Mouse (Mus musculus) forebrain, embryonic 14.5 days (tissue): ENCODE results near the gene Casq2. TPM values are rescaled to one million over a fixed set of nuclear protein-coding genes. Genes with fewer than 3 reads are reported as not detected.

Experiments
- ATAC-seq: fragments of 200-750 bp; cut with Nextera tagmentation; 2 replicates; pipeline ENCODE4 v1.8.0; 2017; ENCODE audit warnings: mild to moderate bottlenecking, moderate library complexity
- DNase-seq: peaks from one replicate; pipeline ENCODE4 v3.0.0-alpha.2; 2015; ENCODE audit warnings: low spot score
- H3K27ac ChIP-seq: fragments of 300-500 bp; sonication (generic); 2 replicates; pipeline ENCODE4 v1.5.1; 2014; ENCODE audit warnings: low read depth, mild to moderate bottlenecking, control low read depth, low read length, moderate library complexity
- H3K27me3 ChIP-seq: fragments of 300-500 bp; sonication (generic); replicated peaks from 2 replicates; pipeline ENCODE4 v1.6.1; 2014; ENCODE audit warnings: low read length, control low read depth, mixed read lengths; ENCODE audit not compliant: control insufficient read depth, insufficient read depth
- H3K36me3 ChIP-seq: fragments of 300-500 bp; sonication (generic); 2 replicates; pipeline ENCODE4 v1.6.1; 2014; ENCODE audit warnings: low read length, control low read depth; ENCODE audit not compliant: control insufficient read depth, insufficient read depth
- H3K4me1 ChIP-seq: fragments of 300-500 bp; sonication (generic); 2 replicates; pipeline ENCODE4 v1.6.1; 2014; ENCODE audit warnings: antibody characterized with exemption, low read length, control low read depth; ENCODE audit not compliant: control insufficient read depth, insufficient read depth
- H3K4me2 ChIP-seq: fragments of 300-500 bp; sonication (generic); 2 replicates; pipeline ENCODE4 v1.6.1; 2014; ENCODE audit warnings: mild to moderate bottlenecking, control low read depth, low read length
- H3K4me3 ChIP-seq: fragments of 300-500 bp; sonication (generic); 2 replicates; pipeline ENCODE4 v1.5.1; 2014; ENCODE audit warnings: low read depth, low read length, control low read depth
- H3K9ac ChIP-seq: fragments of 300-500 bp; sonication (generic); 2 replicates; pipeline ENCODE4 v1.6.1; 2014; ENCODE audit warnings: mild to moderate bottlenecking, low read length, control low read depth, moderate library complexity
- H3K9me3 ChIP-seq: fragments of 300-500 bp; sonication (generic); replicated peaks from 2 replicates; pipeline ENCODE4 v1.6.1; 2016; ENCODE audit warnings: low read length, control low read depth, mixed read lengths; ENCODE audit not compliant: control insufficient read depth
- WGBS: fragments of 180-500 bp; shearing (Covaris S2); extraction: QIAGEN DNeasy Blood & Tissue Kit; methylation state at CpG from one replicate; pipeline ENCODE4 v1.1.7; 2014; 5-methylcytosine and 5-hydroxymethylcytosine counted together
- polyA plus RNA-seq: library from polyadenylated mRNA; unstranded; fragments of >200 nt; fragmentation: Nextera tagmentation; extraction: Ambion mirVana; gene quantifications from 2 replicates; pipeline ENCODE4 v1.2.1, GENCODE M21; 2014

The Casq2 gene
- polyA plus RNA-seq, 1 experiment from 2014 or later, result 0.48 TPM

- H3K9me3 ChIP-seq, result no peaks in the 10 kb centered on the region
- WGBS, result 6% methylated on average over 4 of the region's 4 CpGs
- ATAC-seq, result peak; percentile 50; the same call in 1 of the 2 replicates
These were observed 30.3 kb upstream of the Casq2 start for GRCm38 (mm10) chr3:102055878-102056277.

GRCm38 (mm10) chr3:102060065-102060464 is 26.1 kb upstream of the Casq2 start:
- no peaks in the 10 kb centered on the region for H3K9me3 ChIP-seq

More at GRCm38 (mm10) chr3:102055878-102056277, 30.3 kb upstream of the Casq2 start:
- Histone ChIP-seq H3K4me1 (peaks cover 3% of the 10 kb centered on the region; the same call in 1 of the 2 replicates), H3K27ac (0 out of 2 replicates have a peak overlapping the region, but pooled peaks have one; percentile 21), H3K9ac (no peak overlapping the region), H3K4me3 (no peak overlapping the region), H3K4me2 (no peak overlapping the region), H3K36me3 (no peaks in the 10 kb centered on the region), H3K27me3 (no peaks in the 10 kb centered on the region)
- DNase-seq, result peak; percentile 57

GRCm38 (mm10) chr3:102061923-102062670 is 24.1 kb upstream of the Casq2 start:
- Histone ChIP-seq H3K4me2 (no peak overlapping the region), H3K27ac (no peak overlapping the region), H3K27me3 (no peaks in the 10 kb centered on the region), H3K4me3 (no peak overlapping the region), H3K9me3 (no peaks in the 10 kb centered on the region), H3K36me3 (no peaks in the 10 kb centered on the region), H3K4me1 (no peaks in the 10 kb centered on the region), H3K9ac (no peak overlapping the region)
- 48% methylated on average over 14 of the region's 14 CpGs for WGBS
- peak; percentile 70 for ATAC-seq
- peak; percentile 72 for DNase-seq

More at GRCm38 (mm10) chr3:102060065-102060464, 26.1 kb upstream of the Casq2 start:
- ATAC-seq, result no peak
- Histone ChIP-seq H3K9ac (no peak overlapping the region), H3K4me1 (peaks cover 3% of the 10 kb centered on the region; the same call in 1 of the 2 replicates), H3K4me2 (no peak overlapping the region), H3K36me3 (no peaks in the 10 kb centered on the region), H3K4me3 (no peak overlapping the region), H3K27ac (no peak overlapping the region), H3K27me3 (no peaks in the 10 kb centered on the region)
- WGBS, result 74% methylated on average over 6 of the region's 6 CpGs
- DNase-seq, result no peak

- no peak overlapping the region for H3K4me2 ChIP-seq
- 51% methylated on average over 8 of the region's 8 CpGs for WGBS
- no peaks in the 10 kb centered on the region for H3K4me1 ChIP-seq
- no peaks in the 10 kb centered on the region for H3K9me3 ChIP-seq
- DNase-seq, result no peak
- no peak overlapping the region for H3K4me3 ChIP-seq
- no peaks in the 10 kb centered on the region for H3K27me3 ChIP-seq
- no peak overlapping the region for H3K27ac ChIP-seq
- no peak for ATAC-seq
- no peaks in the 10 kb centered on the region for H3K36me3 ChIP-seq
- H3K9ac ChIP-seq, result no peak overlapping the region
These were observed 23.6 kb upstream of the Casq2 start for GRCm38 (mm10) chr3:102062671-102063010.

DNA sequence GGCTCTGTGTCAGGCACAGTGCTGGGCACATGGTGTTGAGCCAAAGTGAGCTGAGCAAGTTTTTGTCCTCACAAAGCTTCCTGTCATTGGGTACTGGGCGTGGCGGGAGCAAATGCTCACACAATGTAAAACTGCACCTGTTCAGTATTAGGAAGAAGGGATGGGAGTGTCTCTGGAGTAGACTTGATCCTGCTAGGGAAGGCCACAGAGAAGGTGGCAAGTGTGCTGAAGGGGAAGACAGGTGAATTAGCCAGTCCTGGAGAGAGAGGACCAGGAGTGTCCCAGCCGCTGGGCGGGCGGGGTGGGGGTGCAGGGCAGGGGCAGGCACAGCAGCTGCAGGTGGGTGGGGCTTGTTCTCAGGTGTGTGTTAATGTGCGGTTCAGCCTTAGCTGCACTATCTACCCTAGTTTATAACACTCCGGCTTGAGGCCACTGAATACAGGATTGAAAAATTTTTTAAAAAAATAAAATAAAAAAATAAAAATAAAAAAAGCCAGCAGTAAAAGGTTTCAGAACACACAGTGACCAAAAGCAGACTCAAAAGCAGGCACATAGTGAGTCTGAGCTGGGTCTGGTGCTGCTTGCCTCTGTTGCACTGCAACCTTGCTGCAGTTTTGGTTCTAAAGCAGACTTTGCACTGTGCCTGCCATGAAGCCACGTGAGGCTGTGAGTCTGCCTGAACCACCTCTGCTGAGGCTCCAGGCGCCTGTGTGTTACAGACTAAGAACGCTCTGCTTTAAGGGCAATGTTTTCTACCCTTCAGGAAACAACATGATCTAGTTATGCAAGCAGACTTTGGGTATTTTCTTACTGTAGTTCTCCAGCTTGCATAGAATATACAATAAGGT is 22.7 kb upstream of the Casq2 start:
- 78% methylated on average over 10 of the region's 10 CpGs for WGBS
- Histone ChIP-seq H3K9ac (no peak overlapping the region), H3K4me1 (no peaks in the 10 kb centered on the region), H3K36me3 (no peaks in the 10 kb centered on the region), H3K4me3 (no peak overlapping the region), H3K9me3 (no peaks in the 10 kb centered on the region), H3K4me2 (no peak overlapping the region), H3K27me3 (no peaks in the 10 kb centered on the region), H3K27ac (no peak overlapping the region)
- ATAC-seq (no peak), DNase-seq (no peak)

- Histone ChIP-seq H3K4me2 (no peak overlapping the region), H3K4me3 (no peak overlapping the region), H3K4me1 (no peaks in the 10 kb centered on the region), H3K36me3 (no peaks in the 10 kb centered on the region), H3K27ac (no peak overlapping the region), H3K9ac (no peak overlapping the region), H3K27me3 (no peaks in the 10 kb centered on the region), H3K9me3 (no peaks in the 10 kb centered on the region)
- WGBS, result 81% methylated on average over 6 of the region's 6 CpGs
- DNase-seq (no peak), ATAC-seq (no peak)
These were observed 21.6 kb upstream of the Casq2 start for GRCm38 (mm10) chr3:102064566-102064965.

DNA sequence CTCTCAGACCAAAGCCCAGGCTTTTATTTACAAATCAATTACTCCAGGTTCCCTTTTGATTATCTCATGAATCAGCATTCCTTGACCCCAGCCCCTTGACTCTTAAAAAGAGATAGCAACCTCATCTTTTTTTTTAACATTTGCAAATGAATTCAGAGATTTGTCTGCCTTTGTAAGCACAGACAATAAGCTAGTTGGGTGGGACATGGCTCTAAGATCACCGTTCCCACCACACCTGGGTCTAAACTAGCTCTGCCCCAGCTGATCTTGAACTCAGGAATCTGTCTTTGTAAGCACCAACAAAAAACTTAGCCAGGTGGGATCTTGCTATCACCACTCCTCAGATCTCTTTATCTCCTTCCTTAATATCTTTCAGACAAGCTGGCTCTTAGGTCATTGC is 18.9 kb upstream of the Casq2 start:
- Histone ChIP-seq H3K27me3 (no peaks in the 10 kb centered on the region), H3K4me2 (no peak overlapping the region), H3K4me1 (no peaks in the 10 kb centered on the region), H3K9ac (no peak overlapping the region), H3K4me3 (no peak overlapping the region), H3K9me3 (no peaks in the 10 kb centered on the region), H3K36me3 (no peaks in the 10 kb centered on the region), H3K27ac (no peak overlapping the region)
- DNase-seq, result no peak
- no peak for ATAC-seq
- 50% methylated on average over 1 of the region's 1 CpGs for WGBS

DNA sequence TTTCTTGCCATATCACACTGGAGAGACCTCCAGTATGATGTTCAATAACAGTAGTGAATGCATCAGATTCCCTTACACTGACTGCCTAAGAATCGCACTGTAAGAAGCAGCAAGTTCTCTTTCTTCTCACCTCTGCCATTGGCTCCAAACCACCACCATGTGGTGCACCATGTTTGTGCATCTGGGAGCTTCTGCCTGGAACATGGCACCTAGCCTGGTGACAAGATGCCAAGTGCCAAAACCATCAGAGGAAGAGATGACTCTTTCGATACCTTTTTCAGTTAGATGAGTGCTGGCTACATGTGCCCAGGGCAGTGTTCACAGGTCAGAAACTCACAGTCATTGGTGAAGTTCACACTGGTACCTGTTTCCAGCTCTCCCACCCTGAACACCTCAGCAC is 18.4 kb upstream of the Casq2 start:
- H3K4me2 ChIP-seq, result no peak overlapping the region
- H3K4me1 ChIP-seq, result no peaks in the 10 kb centered on the region
- ATAC-seq (no peak), DNase-seq (no peak)
- no peaks in the 10 kb centered on the region for H3K27me3 ChIP-seq
- H3K36me3 ChIP-seq, result no peaks in the 10 kb centered on the region
- no peak overlapping the region for H3K9ac ChIP-seq
- no peak overlapping the region for H3K4me3 ChIP-seq
- WGBS, result 87% methylated on average over 2 of the region's 2 CpGs
- H3K27ac ChIP-seq, result no peak overlapping the region
- no peaks in the 10 kb centered on the region for H3K9me3 ChIP-seq

GRCm38 (mm10) chr3:102069260-102069659 is 17.0 kb upstream of the Casq2 start:
- H3K27me3 ChIP-seq, result no peaks in the 10 kb centered on the region
- no peaks in the 10 kb centered on the region for H3K4me1 ChIP-seq
- H3K27ac ChIP-seq, result no peak overlapping the region
- H3K4me3 ChIP-seq, result no peak overlapping the region
- no peaks in the 10 kb centered on the region for H3K9me3 ChIP-seq
- no peak for ATAC-seq
- no peak overlapping the region for H3K9ac ChIP-seq
- H3K4me2 ChIP-seq, result no peak overlapping the region
- no peaks in the 10 kb centered on the region for H3K36me3 ChIP-seq
- no peak for DNase-seq
- 91% methylated on average over 4 of the region's 4 CpGs for WGBS
